Mouse (Mus musculus) heart, embryonic 11.5 days (tissue): ENCODE data around the gene Gm1123. TPM values are rescaled to one million over a fixed set of nuclear protein-coding genes. Genes with fewer than 3 reads are reported as not detected.

ENCODE experiments used
- ATAC-seq: fragments of 200-750 bp; cut with Nextera tagmentation; replicated peaks from 2 replicates; pipeline ENCODE4 v1.8.0; 2017; ENCODE audit warnings: moderate library complexity; ENCODE audit not compliant: insufficient number of reproducible peaks, low FRiP score, low TSS enrichment
- H3K27ac ChIP-seq: fragments of 300-500 bp; sonication (generic); 2 replicates; pipeline ENCODE4 v1.5.1; 2014; ENCODE audit warnings: mild to moderate bottlenecking, low read depth, low read length
- H3K27me3 ChIP-seq: fragments of 300-500 bp; sonication (generic); 2 replicates; pipeline ENCODE4 v1.6.1; 2014; ENCODE audit warnings: mild to moderate bottlenecking, low read length, mixed read lengths; ENCODE audit not compliant: control insufficient read depth, insufficient read depth
- H3K36me3 ChIP-seq: fragments of 300-500 bp; sonication (generic); 2 replicates; pipeline ENCODE4 v1.6.1; 2014; ENCODE audit warnings: mild to moderate bottlenecking, low read length, moderate library complexity, mixed read lengths; ENCODE audit not compliant: control insufficient read depth, insufficient read depth
- H3K4me1 ChIP-seq: fragments of 300-500 bp; sonication (generic); 2 replicates; pipeline ENCODE4 v1.6.1; 2014; ENCODE audit warnings: low read length; ENCODE audit not compliant: control insufficient read depth, insufficient read depth
- H3K4me2 ChIP-seq: fragments of 300-500 bp; sonication (generic); 2 replicates; pipeline ENCODE4 v1.6.1; 2014; ENCODE audit warnings: mild to moderate bottlenecking, moderate library complexity
- H3K4me3 ChIP-seq: fragments of 300-500 bp; sonication (generic); 2 replicates; pipeline ENCODE4 v1.5.1; 2014; ENCODE audit warnings: low read depth, low read length
- H3K9ac ChIP-seq: fragments of 300-500 bp; sonication (generic); 2 replicates; pipeline ENCODE4 v1.6.1; 2014; ENCODE audit warnings: mild to moderate bottlenecking, low read depth, low read length, moderate library complexity
- H3K9me3 ChIP-seq: fragments of 300-500 bp; sonication (generic); replicated peaks from 2 replicates; pipeline ENCODE4 v1.6.1; 2016; ENCODE audit warnings: low read length; ENCODE audit not compliant: control insufficient read depth
- WGBS: fragments of 180-500 bp; shearing (Covaris S2); extraction: QIAGEN DNeasy Blood & Tissue Kit; methylation state at CpG from one replicate; pipeline ENCODE4 v1.1.7; 2014; ENCODE audit not compliant: insufficient replicate concordance; 5-methylcytosine and 5-hydroxymethylcytosine counted together
- polyA plus RNA-seq: library from polyadenylated mRNA; unstranded; fragments of >200 nt; fragmentation: Nextera tagmentation; extraction: Ambion mirVana; gene quantifications from 2 replicates; pipeline ENCODE4 v1.2.1, GENCODE M21; 2014

The Gm1123 gene
- polyA plus RNA-seq, 1 experiment from 2014 or later: 0.10 TPM

DNA sequence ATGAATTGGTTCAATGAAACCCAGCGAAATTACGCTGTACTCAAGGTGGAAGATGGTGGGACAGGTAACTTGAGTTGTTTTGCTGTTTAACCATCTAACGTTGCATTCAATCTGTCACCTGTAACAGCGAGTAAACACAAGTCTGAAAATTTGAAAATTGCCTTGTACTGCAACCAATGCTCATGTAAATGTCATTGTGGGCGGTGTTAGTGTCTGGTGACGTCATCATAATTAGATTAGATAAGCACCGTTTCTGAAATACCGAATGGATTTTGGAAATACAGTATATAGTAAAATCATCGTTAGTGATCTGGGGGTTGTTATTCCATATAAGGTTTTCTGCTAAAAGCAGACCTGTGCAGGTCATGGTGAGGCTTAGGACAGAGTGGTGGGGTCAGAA lies 48.4 kb downstream of the Gm1123 start:
- 42% methylated on average over 9 of the region's 9 CpGs for WGBS
- Histone ChIP-seq H3K9me3 (no peaks in the 10 kb centered on the region), H3K36me3 (no peaks in the 10 kb centered on the region; the same call in 1 of the 2 replicates), H3K27me3 (0 out of 2 replicates have a peak, but pooled peaks cover 4% of the 10 kb centered on the region), H3K4me2 (peak overlapping the region; percentile 89), H3K27ac (no peak overlapping the region), H3K4me1 (0 out of 2 replicates have a peak, but pooled peaks cover 4% of the 10 kb centered on the region), H3K4me3 (peak overlapping the region; percentile 84), H3K9ac (no peak overlapping the region; the same call in 1 of the 2 replicates)
- no peak for ATAC-seq

DNA sequence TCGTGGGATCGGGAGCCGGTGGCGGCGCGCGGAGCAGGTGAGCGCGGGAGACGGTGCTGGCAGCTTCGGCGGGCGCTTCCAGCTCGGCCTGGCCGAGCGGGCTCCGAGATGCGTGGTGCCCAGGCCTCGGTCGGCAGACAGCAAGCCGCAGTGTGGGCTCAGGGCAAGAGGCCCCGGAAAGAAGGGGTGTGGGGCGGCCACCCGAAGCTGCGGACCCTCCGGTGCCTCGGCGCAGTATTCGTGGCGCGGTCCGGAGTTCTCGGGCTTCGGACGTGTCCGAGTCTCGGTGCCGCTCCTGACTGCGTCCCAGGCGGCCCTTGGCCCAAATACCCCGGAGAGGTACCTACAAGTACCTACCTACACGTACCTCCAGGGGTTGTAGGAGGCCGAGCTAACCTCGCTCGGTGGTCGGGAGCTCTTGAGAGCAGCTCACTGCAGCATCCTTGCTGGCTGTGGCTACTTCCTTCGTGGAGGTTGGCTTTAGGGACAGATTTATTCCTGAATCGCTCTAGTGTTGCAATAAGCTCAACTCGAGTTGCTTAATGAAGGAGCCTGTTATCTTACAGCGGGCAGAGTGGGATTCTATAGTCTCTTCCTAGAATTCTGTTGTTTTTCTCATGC lies 48.9 kb downstream of the Gm1123 start:
- H3K9me3 ChIP-seq: no peaks in the 10 kb centered on the region
- H3K27ac ChIP-seq: no peak overlapping the region; the same call in 1 of the 2 replicates
- H3K4me3 ChIP-seq: peak overlapping the region; percentile 84
- H3K9ac ChIP-seq: peak overlapping the region; percentile 85
- ATAC-seq: peak; percentile 36
- H3K27me3 ChIP-seq: 0 out of 2 replicates have a peak, but pooled peaks cover 4% of the 10 kb centered on the region
- no peaks in the 10 kb centered on the region for H3K36me3 ChIP-seq
- under 1% methylated on average over 49 of the region's 50 CpGs for WGBS
- 0 out of 2 replicates have a peak, but pooled peaks cover 4% of the 10 kb centered on the region for H3K4me1 ChIP-seq
- peak overlapping the region; percentile 89 for H3K4me2 ChIP-seq

DNA sequence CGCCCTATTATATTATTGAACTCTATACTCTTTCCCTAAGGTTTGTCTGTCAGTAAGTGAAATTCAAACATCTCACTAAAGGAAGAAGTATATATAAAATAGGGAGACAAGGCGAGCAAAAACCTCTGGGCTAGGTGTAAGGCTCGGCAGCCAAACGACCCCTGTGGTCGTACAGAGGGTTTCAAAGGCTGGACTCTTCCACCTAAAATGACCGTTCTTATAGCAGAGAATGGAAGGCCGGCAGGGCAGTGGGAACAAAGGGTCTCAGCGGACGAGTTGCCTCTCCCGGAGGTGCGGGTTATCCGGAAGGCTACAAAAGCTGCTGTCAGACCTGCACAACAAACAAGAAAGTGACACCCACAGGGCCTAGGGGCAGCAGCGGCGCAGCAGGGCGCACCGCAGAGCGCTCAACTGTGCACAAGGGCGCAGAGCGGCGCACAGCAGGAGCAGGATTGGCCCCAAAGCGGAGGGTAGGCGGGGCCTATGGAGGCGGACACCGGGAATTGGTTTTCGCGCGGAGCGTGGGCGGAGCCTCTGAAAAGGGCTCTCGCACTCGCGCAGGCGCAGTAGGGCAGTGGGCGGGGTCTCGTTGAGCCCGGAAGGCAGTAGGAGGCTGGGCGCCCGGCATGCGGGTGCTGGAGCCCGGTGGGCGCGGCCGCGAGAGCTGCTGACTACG lies 49.6 kb downstream of the Gm1123 start, which contains the start of gene Faim:
Gene Faim (plus strand): TSS at position 574 of the 676 bp plus-strand sequence.
- peak; percentile 98 for ATAC-seq
- H3K27ac ChIP-seq: peak within 1 kb of the TSS; percentile 68
- H3K4me3 ChIP-seq: peak within 1 kb of the TSS; percentile 84
- peak within 1 kb of the TSS; percentile 85 for H3K9ac ChIP-seq
- 2% methylated on average over 45 of the region's 45 CpGs for WGBS
- H3K4me2 ChIP-seq: peak within 1 kb of the TSS; percentile 89
- H3K27me3 ChIP-seq: 0 out of 2 replicates have a peak, but pooled peaks cover 4% of the 10 kb centered on the region
- no peaks in the 10 kb centered on the region for H3K9me3 ChIP-seq
- H3K4me1 ChIP-seq: 0 out of 2 replicates have a peak, but pooled peaks cover 4% of the 10 kb centered on the region
- H3K36me3 ChIP-seq: no peaks in the 10 kb centered on the region

DNA sequence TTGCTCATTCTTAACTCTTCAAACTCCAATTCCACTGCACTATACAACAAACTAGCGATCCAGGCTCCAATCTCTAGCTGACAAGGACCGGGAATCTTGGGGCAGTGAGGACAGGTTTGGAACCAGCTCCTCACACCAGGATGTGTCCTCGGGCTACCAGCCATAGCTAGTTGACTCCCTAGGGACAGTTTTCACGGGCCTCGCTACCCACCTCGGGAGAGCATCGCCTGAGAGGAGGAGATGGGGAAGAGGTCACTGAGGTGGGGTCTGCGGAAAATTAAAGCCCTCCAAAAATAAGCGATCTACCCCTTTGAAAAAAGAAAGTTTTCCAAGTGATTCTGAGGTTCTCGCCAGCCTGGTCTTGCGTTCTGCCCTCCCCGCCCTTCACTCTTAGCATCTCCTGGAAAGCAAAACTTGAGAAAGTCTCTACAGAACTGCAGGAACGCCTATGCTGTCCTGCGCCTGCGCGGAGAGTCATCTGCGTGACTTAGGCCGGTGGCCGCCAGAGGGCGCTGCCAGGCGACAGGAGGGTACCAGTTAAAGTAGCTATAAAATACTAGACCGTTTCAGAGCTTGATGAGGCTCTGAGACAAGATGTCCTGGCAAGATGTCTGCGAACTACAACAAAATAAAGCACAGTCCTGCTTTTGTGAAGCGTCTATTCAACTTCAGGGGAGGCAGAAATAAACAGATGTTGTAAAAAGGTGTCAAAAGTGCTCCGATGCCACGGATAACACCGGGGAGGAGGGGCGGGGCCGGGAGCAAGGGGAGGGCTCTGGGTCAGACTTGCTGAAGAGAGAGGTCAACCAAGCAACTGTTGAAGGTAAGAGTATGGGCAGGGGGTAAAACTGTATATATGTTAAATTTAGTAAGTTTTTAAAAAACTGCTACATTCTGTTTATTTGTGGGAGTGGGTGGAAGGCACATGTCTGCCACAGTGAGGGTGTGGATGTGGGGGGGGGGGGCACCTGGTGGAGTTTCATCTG lies 55.8 kb downstream of the Gm1123 start:
- Histone ChIP-seq H3K27me3 (peaks cover 21% of the 10 kb centered on the region), H3K4me2 (peak overlapping the region; percentile 56), H3K9me3 (no peaks in the 10 kb centered on the region), H3K4me3 (peak overlapping the region; percentile 35), H3K36me3 (no peaks in the 10 kb centered on the region), H3K27ac (no peak overlapping the region), H3K9ac (no peak overlapping the region), H3K4me1 (no peaks in the 10 kb centered on the region)
- no peak for ATAC-seq
- WGBS: 6% methylated on average over 29 of the region's 29 CpGs

DNA sequence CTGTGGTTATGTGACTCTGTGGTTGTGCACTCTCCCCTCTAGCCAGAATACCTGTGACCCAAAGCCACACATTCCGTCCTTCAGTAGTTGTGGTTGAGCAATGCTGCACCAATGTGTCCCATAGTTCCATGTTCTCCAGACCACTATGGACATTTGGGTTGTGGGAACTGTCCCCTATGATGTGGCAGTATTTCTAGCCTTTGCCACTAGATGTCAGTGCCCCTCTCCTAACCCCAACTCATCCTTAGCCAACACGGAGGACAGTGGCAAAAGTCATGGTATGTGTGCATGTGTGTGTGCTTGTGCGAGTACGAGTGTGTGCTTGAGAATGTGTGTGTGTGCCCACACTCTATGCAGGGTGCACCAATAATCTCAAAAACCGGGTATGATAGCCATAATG lies 59.0 kb downstream of the Gm1123 start:
- WGBS: 44% methylated on average over 5 of the region's 5 CpGs
- H3K36me3 ChIP-seq: no peaks in the 10 kb centered on the region
- H3K4me1 ChIP-seq: no peaks in the 10 kb centered on the region
- H3K9me3 ChIP-seq: no peaks in the 10 kb centered on the region
- no peak overlapping the region for H3K4me3 ChIP-seq
- no peak overlapping the region for H3K27ac ChIP-seq
- ATAC-seq: no peak
- no peak overlapping the region for H3K9ac ChIP-seq
- H3K4me2 ChIP-seq: no peak overlapping the region
- peaks cover 45% of the 10 kb centered on the region for H3K27me3 ChIP-seq

DNA sequence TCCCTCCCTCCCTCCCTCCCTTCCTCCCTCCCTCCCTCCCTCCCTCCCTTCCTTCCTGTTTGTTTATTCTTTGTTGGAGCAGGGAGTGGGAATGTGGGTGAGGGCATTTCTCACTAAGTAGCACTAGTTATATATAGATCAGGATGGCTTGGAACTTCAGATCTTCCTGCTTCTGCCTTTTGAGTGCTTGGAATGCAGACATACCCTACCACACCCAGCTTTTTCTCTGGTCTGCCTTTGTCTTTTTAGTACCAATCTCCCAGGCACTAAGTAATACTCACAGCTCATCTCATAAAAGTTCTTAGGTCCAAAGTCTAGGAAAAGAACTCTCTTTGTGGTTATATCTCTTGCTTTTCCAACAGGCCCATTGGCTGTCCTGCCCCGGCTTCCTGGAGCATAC lies 59.4 kb downstream of the Gm1123 start:
- H3K4me2 ChIP-seq: no peak overlapping the region
- H3K27me3 ChIP-seq: peaks cover 49% of the 10 kb centered on the region
- no peak overlapping the region for H3K27ac ChIP-seq
- no peaks in the 10 kb centered on the region for H3K4me1 ChIP-seq
- WGBS: 82% methylated on average over 1 of the region's 1 CpGs
- H3K36me3 ChIP-seq: no peaks in the 10 kb centered on the region
- H3K9ac ChIP-seq: no peak overlapping the region
- no peak for ATAC-seq
- H3K9me3 ChIP-seq: no peaks in the 10 kb centered on the region
- H3K4me3 ChIP-seq: no peak overlapping the region

DNA sequence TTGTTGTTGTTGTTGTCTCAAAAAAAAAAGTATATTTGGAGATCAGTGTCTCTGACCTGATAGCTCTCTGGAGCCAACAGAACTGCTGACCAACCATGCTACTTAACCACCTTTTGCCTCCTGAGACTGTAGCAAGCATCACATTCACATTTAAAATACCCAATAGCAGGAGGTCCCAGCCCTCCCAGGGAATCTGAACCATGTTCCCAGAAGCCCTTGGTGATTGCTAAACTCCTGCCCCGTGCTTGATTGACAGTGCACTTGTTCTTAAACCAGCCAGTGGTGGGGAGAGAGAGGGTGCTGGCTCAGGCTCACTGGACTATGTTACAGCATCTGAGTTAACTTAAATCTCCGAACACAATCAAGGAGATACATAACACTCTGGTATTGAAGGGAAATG lies 60.6 kb downstream of the Gm1123 start:
- H3K9me3 ChIP-seq: no peaks in the 10 kb centered on the region
- ATAC-seq: no peak
- peaks cover 61% of the 10 kb centered on the region for H3K27me3 ChIP-seq
- H3K27ac ChIP-seq: no peak overlapping the region
- 36% methylated on average over 2 of the region's 2 CpGs for WGBS
- no peak overlapping the region for H3K4me2 ChIP-seq
- no peaks in the 10 kb centered on the region for H3K4me1 ChIP-seq
- no peak overlapping the region for H3K9ac ChIP-seq
- no peak overlapping the region for H3K4me3 ChIP-seq
- H3K36me3 ChIP-seq: no peaks in the 10 kb centered on the region

DNA sequence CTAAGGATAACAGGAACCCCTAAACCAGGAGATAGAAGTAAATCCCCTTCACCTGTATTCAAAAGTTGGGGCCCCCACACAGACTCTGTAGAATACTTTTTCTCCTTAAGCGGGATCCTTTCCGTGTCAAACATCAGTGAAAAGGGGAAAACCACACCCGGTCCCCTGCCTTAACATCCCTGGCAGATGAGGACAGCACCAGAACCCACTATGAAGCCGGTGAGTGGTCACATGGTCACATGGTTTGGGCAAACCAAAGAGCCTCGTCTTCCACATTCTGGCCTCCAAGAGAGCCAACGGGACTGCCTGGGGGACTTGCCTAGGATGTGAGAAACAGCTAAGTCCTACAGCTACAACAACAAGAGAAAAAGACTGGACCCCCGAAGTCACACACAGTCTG lies 62.0 kb downstream of the Gm1123 start:
- Histone ChIP-seq H3K4me2 (peak overlapping the region; percentile 83), H3K36me3 (no peaks in the 10 kb centered on the region), H3K27me3 (peaks cover 62% of the 10 kb centered on the region), H3K4me3 (peak overlapping the region; percentile 48), H3K9me3 (no peaks in the 10 kb centered on the region), H3K4me1 (no peaks in the 10 kb centered on the region), H3K27ac (no peak overlapping the region), H3K9ac (no peak overlapping the region)
- ATAC-seq: no peak
- 6% methylated on average over 7 of the region's 7 CpGs for whole genome bisulfite sequencing
